Comparison of ENCODE assay signal across 16 mouse cellular contexts in genomic region chr6:112789901-112790300, GRCm38 (mm10).
A peak's percentile ranks its signal among the peaks of the same experiment; 100 is the strongest.
DNase-seq lines count a peak whose midpoint lies in the region; ATAC-seq and TF ChIP-seq lines count a peak whose summit lies in the region.
"Had no signal": no experiment of that assay in that cellular context is flagged by ENCODE, and none has a peak within 500 bp of the region (broad histone marks: within the 10 kb centered on the region; RNA-seq: fewer than 3 reads in every experiment).

No protein-coding gene starts in this region.

- ATAC-seq in heart, postnatal 0 days (ENCODE audit: insufficient read depth, low read depth): no peak
- no peak for ATAC-seq in neural tube, embryonic 12.5 days (ENCODE audit: low FRiP score, low read depth)
- ATAC-seq: Patski had no signal

- no peak overlapping the region for H3K27ac ChIP-seq in heart, postnatal 0 days (ENCODE audit: low read depth)
- H3K27ac ChIP-seq in neural tube, embryonic 12.5 days: peak overlapping the region; percentile 37; the same call in 1 of the 2 replicates
- H3K27ac ChIP-seq in limb, embryonic 10.5 days: no peak overlapping the region
- H3K27ac ChIP-seq: limb, embryonic 12.5 days; liver, embryonic 15.5 days had no signal

- DNase-seq in cerebellum, adult 18-20 months: peak; percentile 51 to 52
- DNase-seq in cerebellum, postnatal 4 days (ENCODE audit: low spot score in 2 of 2): no peak
- no peak for DNase-seq in heart, postnatal 0 days (ENCODE audit: low spot score)
- no peak for DNase-seq in heart, postnatal 36 days
- DNase-seq in neural tube, embryonic 10.5 days (ENCODE audit: extremely low spot score, low spot score): no peak
- DNase-seq in spleen, postnatal 10 days (ENCODE audit: low spot score in 2 of 2): no peak
- DNase-seq in limb, embryonic 10.5 days (ENCODE audit: low spot score): no peak
- DNase-seq: gastrocnemius, postnatal 25 days; kidney, postnatal 14 days; lung, postnatal 36 days; thymus, postnatal 36 days had no signal

- H3K4me1 ChIP-seq in heart, postnatal 0 days (ENCODE audit: control insufficient read depth, insufficient read depth): no peaks in the 10 kb centered on the region
- peaks cover 6% of the 10 kb centered on the region; the same call in 1 of the 2 replicates for H3K4me1 ChIP-seq in neural tube, embryonic 12.5 days
- no peaks in the 10 kb centered on the region for H3K4me1 ChIP-seq in limb, embryonic 10.5 days
- H3K4me1 ChIP-seq: heart, embryonic 12.5 days; limb, embryonic 12.5 days; liver, embryonic 15.5 days had no signal

- no peaks in the 10 kb centered on the region for H3K27me3 ChIP-seq in heart, postnatal 0 days (ENCODE audit: control insufficient read depth, insufficient read depth, low read length)
- H3K27me3 ChIP-seq in neural tube, embryonic 12.5 days (replicated peaks): no peaks in the 10 kb centered on the region
- no peaks in the 10 kb centered on the region for H3K27me3 ChIP-seq in limb, embryonic 10.5 days (ENCODE audit: low read depth, poor library complexity, severe bottlenecking)
- H3K27me3 ChIP-seq: limb, embryonic 12.5 days; liver, embryonic 15.5 days; Patski had no signal

- no peak overlapping the region for H3K9ac ChIP-seq in heart, postnatal 0 days (replicated peaks; ENCODE audit: low read depth, low read length)
- no peak overlapping the region for H3K9ac ChIP-seq in neural tube, embryonic 12.5 days
- H3K9ac ChIP-seq: heart, embryonic 12.5 days; limb, embryonic 12.5 days; liver, embryonic 15.5 days had no signal

- TF ChIP-seq CTCF in heart, postnatal 0 days (IDR thresholded peaks at IDR 0.05; ENCODE audit: low read depth): 0 out of 2 replicates have a peak, but pooled peaks have one; percentile 5

- H3K9me3 ChIP-seq in heart, postnatal 0 days (replicated peaks; ENCODE audit: control insufficient read depth, low read length): no peaks in the 10 kb centered on the region
- H3K9me3 ChIP-seq in neural tube, embryonic 12.5 days: no peaks in the 10 kb centered on the region
- H3K9me3 ChIP-seq in limb, embryonic 10.5 days (replicated peaks): no peaks in the 10 kb centered on the region
- H3K9me3 ChIP-seq: heart, embryonic 12.5 days; limb, embryonic 12.5 days; liver, embryonic 15.5 days had no signal

- no peaks in the 10 kb centered on the region for H3K36me3 ChIP-seq in heart, postnatal 0 days (replicated peaks; ENCODE audit: control insufficient read depth, insufficient read depth, low read length)
- H3K36me3 ChIP-seq in neural tube, embryonic 12.5 days: peaks cover 22% of the 10 kb centered on the region
- no peaks in the 10 kb centered on the region for H3K36me3 ChIP-seq in limb, embryonic 10.5 days
- H3K36me3 ChIP-seq: heart, embryonic 12.5 days; limb, embryonic 12.5 days; liver, embryonic 15.5 days had no signal

- no peak for TF ChIP-seq EP300 in heart, postnatal 0 days (IDR thresholded peaks at IDR 0.05; ENCODE audit: low read depth)

- no peak overlapping the region for H3K4me2 ChIP-seq in heart, postnatal 0 days (ENCODE audit: low read depth, low read length)
- no peak overlapping the region for H3K4me2 ChIP-seq in neural tube, embryonic 12.5 days (replicated peaks)
- H3K4me2 ChIP-seq: heart, embryonic 12.5 days; limb, embryonic 12.5 days; liver, embryonic 15.5 days had no signal

- 76% methylated on average over 6 of the region's 6 CpGs for WGBS in heart, postnatal 0 days
- 59% methylated on average over 6 of the region's 6 CpGs for WGBS in neural tube, embryonic 12.5 days
- WGBS in limb, embryonic 10.5 days: 70% methylated on average over 6 of the region's 6 CpGs

- H3K4me3 ChIP-seq in heart, postnatal 0 days (ENCODE audit: low read depth, low read length): no peak overlapping the region
- H3K4me3 ChIP-seq in neural tube, embryonic 12.5 days: no peak overlapping the region
- H3K4me3 ChIP-seq in limb, embryonic 10.5 days: no peak overlapping the region
- H3K4me3 ChIP-seq: heart, embryonic 12.5 days; limb, embryonic 12.5 days; liver, embryonic 15.5 days had no signal

- intact Hi-C loops in heart, postnatal 36 days (cut with DNase I): loop anchor here (10.0 kb wide), 2 partner anchors 295 to 585 kb away; no protein-coding TSS in a partner anchor

Comparison
In these comparisons a context has a peak if more than half of its experiments do, and no peak if none do; other contexts are left out.
1. DNase-seq: peak in cerebellum, adult 18-20 months (2 of 2); none in cerebellum, postnatal 4 days (0 of 2), heart, postnatal 0 days (single experiment), heart, postnatal 36 days (0 of 2), neural tube, embryonic 10.5 days (single experiment), spleen, postnatal 10 days (0 of 2) and limb, embryonic 10.5 days (single experiment).